Mouse (Mus musculus) erythroblast, embryonic 14.5 days (primary cell): ENCODE results near the gene Hip1. TPM values are rescaled to one million over a fixed set of nuclear protein-coding genes. Genes with fewer than 3 reads are reported as not detected.

Experiments
- H3K27me3 ChIP-seq: 2 replicates; pipeline ENCODE4 v1.6.1; 2012; ENCODE audit warnings: inconsistent platforms; ENCODE audit not compliant: control insufficient read depth
- H3K36me3 ChIP-seq: 2 replicates; pipeline ENCODE4 v1.6.1; 2012; ENCODE audit warnings: mild to moderate bottlenecking, inconsistent platforms; ENCODE audit not compliant: control insufficient read depth
- H3K4me1 ChIP-seq: 2 replicates; pipeline ENCODE4 v1.6.1; 2012; ENCODE audit warnings: inconsistent platforms; ENCODE audit not compliant: control insufficient read depth
- H3K4me3 ChIP-seq: replicated peaks from 2 replicates; pipeline ENCODE3; 2012; ENCODE audit warnings: moderate library complexity, mild to moderate bottlenecking, inconsistent platforms
- H3K9me3 ChIP-seq: 2 replicates; pipeline ENCODE4 v1.6.1; 2012; ENCODE audit warnings: low read length, inconsistent platforms, mixed read lengths; ENCODE audit not compliant: control insufficient read depth
- GATA1 ChIP-seq: IDR thresholded peaks from 2 replicates; pipeline ENCODE4 v1.6.1; 2012; ENCODE audit warnings: low read length, inconsistent platforms, mixed read lengths
- TAL1 ChIP-seq: IDR thresholded peaks from 3 replicates; pipeline ENCODE4 v1.6.1; 2012; ENCODE audit warnings: low read length, inconsistent platforms, mixed read lengths
- polyA plus RNA-seq: library from polyadenylated mRNA; stranded (reverse); fragments of >175 nt; gene quantifications from 2 replicates; pipeline ENCODE4 v1.2.3, GENCODE M21; 2012

Hip1 gene
- polyA plus RNA-seq, 1 experiment, result not detected

- peaks cover 3% of the 10 kb centered on the region; the same call in 1 of the 2 replicates for H3K9me3 ChIP-seq
- H3K4me3 ChIP-seq, result no peak overlapping the region
- no peaks in the 10 kb centered on the region for H3K4me1 ChIP-seq
- no peaks in the 10 kb centered on the region for H3K36me3 ChIP-seq
- peaks cover 11% of the 10 kb centered on the region for H3K27me3 ChIP-seq
- TF ChIP-seq GATA1 (no peak), TAL1 (peak; percentile 11; the same call in 1 of the 3 replicates)
Observed at GRCm38 (mm10) chr5:135357556-135357955, 187.4 kb downstream of the Hip1 start.

Other genes with a start within 250 kb of the Hip1 start
- gene Fkbp6, start 195.1 kb downstream of the Hip1 start, polyA plus RNA-seq, result not detected in 2 replicates
- not detected in 2 replicates for gene Trim50, start 191.8 kb downstream of the Hip1 start, polyA plus RNA-seq
- 0.55 and 1.3 TPM in 2 replicates for gene Nsun5, start 175.2 kb downstream of the Hip1 start, polyA plus RNA-seq
- 6.3 and 6.6 TPM in 2 replicates for gene Pom121, start 150.6 kb downstream of the Hip1 start, polyA plus RNA-seq
- not detected in 2 replicates for gene Ccl26, start 18.4 kb upstream of the Hip1 start, polyA plus RNA-seq
- gene Ccl24, start 27.9 kb upstream of the Hip1 start, polyA plus RNA-seq, result 0.03 TPM in 1 of 2 replicates, not detected in the other
- gene Rhbdd2, start 87.5 kb upstream of the Hip1 start, polyA plus RNA-seq, result 0.07 and 0.35 TPM in 2 replicates
- gene Por, start 124.9 kb upstream of the Hip1 start, polyA plus RNA-seq, result 2.5 and 2.6 TPM in 2 replicates
- 0.17 and 0.25 TPM in 2 replicates for gene Tmem120a, start 199.3 kb upstream of the Hip1 start, polyA plus RNA-seq
- gene Styxl1, start 233.3 kb upstream of the Hip1 start, polyA plus RNA-seq, result not detected in 2 replicates
- 54.3 and 58.5 TPM in 2 replicates for gene Mdh2, start 233.4 kb upstream of the Hip1 start, polyA plus RNA-seq